Mouse (Mus musculus) thymus, adult 18-20 months (tissue): ENCODE measurements around the gene Mfap4.

Experiments used
- DNase-seq, 2 experiments: peaks; one replicate each; pipeline ENCODE4 v3.0.0; 2022; ENCODE audit warnings: mixed read lengths in 2 of 2

The Mfap4 gene

GRCm38 (mm10) chr11:61484613-61485540 is at the start of gene Mfap4:
Mfap4 (plus strand) TSS chr11:61485431.
- DNase-seq: no peak

- no peak for DNase-seq
Observed at GRCm38 (mm10) chr11:61436298-61436697, 48.9 kb upstream of the Mfap4 start.

- DNase-seq: no peak
Observed at GRCm38 (mm10) chr11:61439170-61439569, 46.1 kb upstream of the Mfap4 start.

GRCm38 (mm10) chr11:61440416-61440815 is 44.8 kb upstream of the Mfap4 start:
- DNase-seq: no peak

- no peak for DNase-seq
Observed at GRCm38 (mm10) chr11:61441670-61442069, 43.6 kb upstream of the Mfap4 start.

- DNase-seq: no peak
Observed at GRCm38 (mm10) chr11:61443807-61444206, 41.4 kb upstream of the Mfap4 start.

- no peak for DNase-seq
Observed at GRCm38 (mm10) chr11:61447296-61447695, 37.9 kb upstream of the Mfap4 start.

GRCm38 (mm10) chr11:61448041-61448440 is 37.2 kb upstream of the Mfap4 start:
- DNase-seq: no peak

- no peak for DNase-seq
Observed at GRCm38 (mm10) chr11:61448599-61449225, 36.5 kb upstream of the Mfap4 start.

GRCm38 (mm10) chr11:61449499-61450292 is 35.5 kb upstream of the Mfap4 start:
- DNase-seq: no peak

GRCm38 (mm10) chr11:61464071-61464470 is 21.2 kb upstream of the Mfap4 start:
- DNase-seq: no peak

- no peak for DNase-seq
Observed at GRCm38 (mm10) chr11:61465422-61465821, 19.8 kb upstream of the Mfap4 start.

GRCm38 (mm10) chr11:61468534-61468933 is 16.7 kb upstream of the Mfap4 start:
- no peak for DNase-seq

GRCm38 (mm10) chr11:61469317-61469917 is 15.8 kb upstream of the Mfap4 start:
- DNase-seq: no peak

GRCm38 (mm10) chr11:61470880-61471279 is 14.4 kb upstream of the Mfap4 start:
- DNase-seq: no peak

- DNase-seq: no peak
Observed at GRCm38 (mm10) chr11:61473630-61474029, 11.6 kb upstream of the Mfap4 start.

- DNase-seq: no peak
Observed at GRCm38 (mm10) chr11:61476786-61477382, 8.3 kb upstream of the Mfap4 start.

GRCm38 (mm10) chr11:61477566-61478508 is 7.4 kb upstream of the Mfap4 start:
- DNase-seq: no peak

- DNase-seq: no peak
Observed at GRCm38 (mm10) chr11:61478788-61479187, 6.4 kb upstream of the Mfap4 start.

- DNase-seq: peak in 1 of 2 experiments; percentile 38
Observed at GRCm38 (mm10) chr11:61481239-61482090, 3.8 kb upstream of the Mfap4 start.
